Mouse (Mus musculus) G1E (cell line): ENCODE measurements around the gene Mllt3. TPM values are rescaled to one million over a fixed set of nuclear protein-coding genes. Genes with fewer than 3 reads are reported as not detected.

Experiments used
- ATAC-seq: 2 replicates; pipeline ENCODE4 v1.8.0; 2016; ENCODE audit warnings: mild to moderate bottlenecking; ENCODE audit not compliant: insufficient number of reproducible peaks, poor library complexity, low FRiP score, severe bottlenecking; ENCODE audit errors: extremely low read depth
- DNase-seq: peaks from one replicate; pipeline ENCODE4 v3.0.0; 2012; ENCODE audit warnings: low spot score
- H3K27me3 ChIP-seq: 2 replicates; pipeline ENCODE4 v1.6.1; 2012; ENCODE audit warnings: mild to moderate bottlenecking, low read length, inconsistent platforms; ENCODE audit not compliant: insufficient read depth
- H3K36me3 ChIP-seq: replicated peaks from 2 replicates; pipeline ENCODE3; 2012; ENCODE audit warnings: mild to moderate bottlenecking, inconsistent platforms
- H3K4me1 ChIP-seq: 2 replicates; pipeline ENCODE4 v1.6.1; 2012; ENCODE audit warnings: low read depth, low read length, inconsistent platforms, mixed read lengths; ENCODE audit not compliant: insufficient read depth
- H3K4me3 ChIP-seq: 2 replicates; pipeline ENCODE4 v1.5.1; 2012; ENCODE audit warnings: low read depth, mild to moderate bottlenecking, inconsistent platforms, low read length, moderate library complexity, mixed read lengths
- H3K9me3 ChIP-seq: replicated peaks from 2 replicates; pipeline ENCODE4 v1.6.1; 2012; ENCODE audit warnings: inconsistent platforms
- CTCF ChIP-seq: IDR thresholded peaks from 2 replicates; pipeline ENCODE4 v1.5.1; 2012; ENCODE audit warnings: low read depth, low read length, inconsistent platforms, mixed read lengths
- GATA1 ChIP-seq: IDR thresholded peaks from 2 replicates; pipeline ENCODE4 v1.6.1; 2012; ENCODE audit warnings: borderline replicate concordance, low read length, inconsistent platforms, mixed read lengths
- GATA2 ChIP-seq: IDR thresholded peaks from 2 replicates; pipeline ENCODE4 v1.6.1; 2012; ENCODE audit warnings: low read depth, low read length, inconsistent platforms, borderline replicate concordance
- POLR2AphosphoS5 ChIP-seq: IDR thresholded peaks from 2 replicates; pipeline ENCODE4 v1.6.1; 2012; ENCODE audit warnings: low read depth, low read length, inconsistent platforms; ENCODE audit not compliant: insufficient replicate concordance
- TAL1 ChIP-seq: conservative IDR thresholded peaks from 2 replicates; pipeline ENCODE4 v1.6.1; 2012; ENCODE audit warnings: low read depth, low read length, inconsistent platforms, mixed read lengths
- polyA plus RNA-seq: library from polyadenylated mRNA; stranded (reverse); fragments of >175 nt; gene quantifications from 2 replicates; pipeline ENCODE4 v1.2.3, GENCODE M21; 2012
- total RNA-seq, 2 experiments: library from RNA; stranded (forward) in 1 of 2; stranded (reverse) in 1 of 2; fragments of 200-1000 nt in 1 of 2; fragments of >200 nt in 1 of 2; fragmentation: Nextera tagmentation in 1 of 2; gene quantifications; 2 replicates each; pipeline ENCODE4 v1.2.3; 2014 to 2017

The Mllt3 gene
- total and polyA plus RNA-seq, 3 experiments = 10.6 to 123 (median 97.8) TPM

DNA sequence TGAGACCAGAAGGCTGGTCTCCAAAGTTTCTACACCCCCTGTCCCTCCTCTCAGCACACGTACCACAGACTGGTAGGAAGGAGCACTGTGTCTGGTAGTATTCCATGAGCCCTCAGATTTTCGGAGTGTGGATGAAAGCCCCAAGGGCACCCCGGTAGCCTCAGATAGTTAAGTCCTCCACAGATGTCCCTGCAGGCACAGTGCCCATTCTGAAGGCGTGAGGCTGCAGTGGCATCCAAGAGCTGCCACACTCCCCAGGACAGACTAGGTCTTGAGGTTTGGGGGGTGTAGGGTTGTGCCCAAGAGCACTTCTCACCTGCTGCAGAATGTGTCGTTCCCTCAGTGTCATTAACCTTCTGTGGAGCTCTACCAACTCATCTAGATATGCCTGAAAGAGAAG, 251.2 kb downstream of the Mllt3 start:
- Histone ChIP-seq H3K27me3 (no peaks in the 10 kb centered on the region), H3K4me1 (peaks cover 6% of the 10 kb centered on the region), H3K9me3 (no peaks in the 10 kb centered on the region), H3K36me3 (peaks cover 67% of the 10 kb centered on the region), H3K4me3 (no peak overlapping the region)
- ATAC-seq (no peak), DNase-seq (no peak)
- TF ChIP-seq TAL1 (no peak), GATA1 (no peak), POLR2AphosphoS5 (no peak), CTCF (no peak), GATA2 (no peak)

DNA sequence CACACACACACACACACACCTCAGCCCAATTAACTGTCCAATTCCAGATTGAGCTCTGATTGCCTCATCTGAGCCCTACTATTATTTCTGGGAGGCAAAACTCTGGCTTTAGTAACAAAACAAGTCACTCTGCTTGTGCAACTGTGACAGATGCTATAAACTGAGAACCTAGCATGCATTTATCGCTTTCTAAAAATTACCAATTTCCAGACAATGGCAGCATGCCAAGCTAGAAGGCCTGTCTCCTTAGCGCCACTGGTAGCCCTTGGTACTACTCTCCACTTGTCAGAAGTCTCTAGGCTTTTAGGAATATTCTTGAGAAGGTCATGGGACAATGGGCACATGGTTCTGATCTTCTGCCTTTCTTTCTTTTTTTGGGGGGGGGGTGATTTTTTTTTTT, 257.4 kb downstream of the Mllt3 start:
- H3K4me3 ChIP-seq = no peak overlapping the region
- no peaks in the 10 kb centered on the region for H3K27me3 ChIP-seq
- TF ChIP-seq TAL1 = no peak
- no peak for TF ChIP-seq POLR2AphosphoS5
- no peak for ATAC-seq
- H3K36me3 ChIP-seq = peaks cover 62% of the 10 kb centered on the region
- no peaks in the 10 kb centered on the region for H3K4me1 ChIP-seq
- no peak for DNase-seq
- H3K9me3 ChIP-seq = no peaks in the 10 kb centered on the region

DNA sequence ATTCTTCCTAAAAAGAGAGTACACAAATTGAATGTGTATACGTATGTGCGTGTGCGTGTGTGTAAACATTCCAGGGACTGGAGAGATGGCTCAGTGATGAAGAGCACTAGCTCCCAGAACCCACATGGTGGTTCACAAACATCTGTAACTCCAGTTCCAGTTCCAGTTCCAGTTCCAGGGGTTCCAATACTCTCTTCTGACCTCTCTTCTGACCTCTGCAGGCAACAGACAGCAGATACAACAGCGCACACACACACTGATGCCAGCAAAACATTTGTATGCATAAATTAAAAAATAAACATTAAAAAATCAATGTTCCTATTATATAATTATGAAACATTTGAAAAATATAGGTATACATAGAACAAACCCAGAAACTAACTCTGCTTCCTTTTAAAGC, 258.6 kb downstream of the Mllt3 start:
- TF ChIP-seq CTCF (no peak), TAL1 (no peak), GATA1 (no peak), GATA2 (no peak), POLR2AphosphoS5 (no peak)
- H3K4me1 ChIP-seq = no peaks in the 10 kb centered on the region
- no peak overlapping the region for H3K4me3 ChIP-seq
- ATAC-seq (no peak), DNase-seq (no peak)
- H3K36me3 ChIP-seq = peaks cover 50% of the 10 kb centered on the region
- no peaks in the 10 kb centered on the region for H3K9me3 ChIP-seq
- H3K27me3 ChIP-seq = no peaks in the 10 kb centered on the region

DNA sequence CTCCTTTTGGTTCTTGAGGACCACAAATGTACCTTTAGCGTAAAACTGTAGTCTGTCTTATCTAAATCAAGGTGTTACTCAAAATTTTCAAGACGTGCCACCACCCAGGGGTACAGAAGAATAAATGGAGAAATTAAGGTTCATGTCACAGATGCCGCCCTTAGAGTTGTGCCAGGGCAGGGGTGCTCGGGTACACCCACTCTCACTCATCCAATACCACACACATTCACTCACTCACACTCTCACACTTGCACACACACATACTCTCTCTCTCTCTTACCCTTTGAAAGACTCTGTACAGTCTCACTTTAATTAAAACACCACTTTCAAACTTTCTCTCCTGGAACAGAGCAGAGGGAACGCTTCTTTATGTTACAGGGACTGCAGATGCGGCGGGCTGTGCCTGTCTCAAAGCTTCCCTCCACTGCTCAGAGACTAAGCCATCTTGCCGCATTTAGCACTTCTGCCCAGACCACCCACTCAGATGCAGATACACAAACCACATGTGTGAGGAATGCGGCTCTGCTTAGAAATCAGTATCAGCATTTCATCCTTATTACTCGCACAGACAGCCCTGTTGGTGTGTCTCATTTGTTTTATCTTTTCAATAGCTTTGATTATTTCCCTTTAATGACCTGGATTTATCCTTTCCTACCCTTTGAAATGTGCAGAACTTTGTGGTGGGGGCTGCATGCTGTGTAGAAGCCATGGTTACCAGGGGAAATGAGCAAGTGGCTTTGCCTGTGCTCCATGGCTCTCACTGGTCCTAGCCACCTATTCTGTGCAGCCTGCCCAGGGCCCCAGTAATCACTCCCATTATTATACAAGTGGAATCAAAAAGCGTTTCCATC, 265.2 kb downstream of the Mllt3 start:
- Histone ChIP-seq H3K36me3 (peaks cover 5% of the 10 kb centered on the region), H3K27me3 (0 out of 2 replicates have a peak, but pooled peaks cover 2% of the 10 kb centered on the region), H3K9me3 (no peaks in the 10 kb centered on the region), H3K4me1 (no peaks in the 10 kb centered on the region), H3K4me3 (no peak overlapping the region)
- no peak for TF ChIP-seq POLR2AphosphoS5
- no peak for TF ChIP-seq TAL1
- no peak for TF ChIP-seq CTCF
- TF ChIP-seq GATA2 = no peak
- TF ChIP-seq GATA1 = no peak
- ATAC-seq (no peak), DNase-seq (no peak)

DNA sequence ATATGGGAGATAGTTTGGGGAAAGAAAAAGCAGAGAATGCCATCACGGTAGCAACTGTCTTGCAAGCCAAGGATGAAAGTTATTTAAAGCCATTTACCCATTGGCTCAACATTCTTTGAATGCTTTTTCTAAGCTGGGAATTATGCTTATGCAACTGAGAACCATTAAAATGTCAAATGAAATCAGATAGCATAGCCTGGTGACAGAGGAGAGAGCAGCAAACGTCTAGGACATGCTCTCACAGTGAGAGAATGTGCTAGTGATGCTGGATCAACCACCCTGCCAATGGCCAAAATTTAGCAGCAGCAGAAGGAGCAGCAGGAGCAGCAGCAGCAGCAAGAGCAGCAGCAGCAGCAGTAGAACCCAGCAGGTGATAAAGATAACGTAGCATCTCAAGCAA, 267.4 kb downstream of the Mllt3 start:
- DNase-seq (no peak), ATAC-seq (no peak)
- H3K36me3 ChIP-seq = no peaks in the 10 kb centered on the region
- TF ChIP-seq TAL1 = no peak
- TF ChIP-seq CTCF = no peak
- no peak for TF ChIP-seq GATA1
- no peak for TF ChIP-seq POLR2AphosphoS5
- TF ChIP-seq GATA2 = no peak
- no peaks in the 10 kb centered on the region for H3K4me1 ChIP-seq
- no peak overlapping the region for H3K4me3 ChIP-seq
- H3K27me3 ChIP-seq = peaks cover 6% of the 10 kb centered on the region; the same call in 1 of the 2 replicates
- H3K9me3 ChIP-seq = no peaks in the 10 kb centered on the region

DNA sequence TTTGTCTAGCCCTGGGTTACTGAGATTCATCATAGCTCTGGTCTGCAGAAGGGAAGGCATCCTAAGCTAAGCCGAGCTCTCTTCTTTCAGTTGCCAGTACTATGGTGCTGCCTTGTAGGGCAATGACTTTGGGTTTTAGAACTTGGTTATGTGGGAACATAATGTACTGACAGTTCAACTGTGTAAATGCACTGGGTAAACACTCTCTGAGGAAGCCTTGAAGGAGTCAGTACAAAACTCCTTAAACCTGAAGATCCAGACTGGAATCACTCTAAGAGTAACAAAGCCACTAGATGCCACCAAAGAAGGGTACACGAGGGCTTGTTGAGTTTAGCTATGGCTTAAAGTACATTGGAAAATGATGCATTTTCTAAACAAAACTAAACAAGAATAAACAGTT, 272.1 kb downstream of the Mllt3 start:
- H3K4me3 ChIP-seq = no peak overlapping the region
- no peak for TF ChIP-seq TAL1
- no peak for TF ChIP-seq GATA1
- no peak for TF ChIP-seq GATA2
- TF ChIP-seq CTCF = no peak
- TF ChIP-seq POLR2AphosphoS5 = no peak
- DNase-seq (no peak), ATAC-seq (no peak)
- H3K9me3 ChIP-seq = no peaks in the 10 kb centered on the region
- H3K27me3 ChIP-seq = peaks cover 6% of the 10 kb centered on the region; the same call in 1 of the 2 replicates
- H3K4me1 ChIP-seq = no peaks in the 10 kb centered on the region
- no peaks in the 10 kb centered on the region for H3K36me3 ChIP-seq
